Mouse (Mus musculus) limb, embryonic 13.5 days (tissue): ENCODE measurements at regions not wholly inside any gene's neighbourhood (a gene's known extent, or its start where the extent isn't known, plus 50 kb on each side); places are given as distances from the start of the nearest gene placed in this dataset.
"Not testable (repeated sequence)": the region's sequence is repeated elsewhere in the genome, so short reads cannot be mapped to it uniquely, and the experiment has no call there.

Source experiments
- ATAC-seq: fragments of 200-750 bp; cut with Nextera tagmentation; 2 replicates; pipeline ENCODE4 v1.8.0; 2017; ENCODE audit warnings: low read depth, moderate number of reproducible peaks, moderate TSS enrichment; ENCODE audit not compliant: low FRiP score
- H3K27ac ChIP-seq: fragments of 300-500 bp; sonication (generic); 2 replicates; pipeline ENCODE4 v1.5.1; 2015; ENCODE audit warnings: inconsistent platforms, mild to moderate bottlenecking, moderate library complexity
- H3K27me3 ChIP-seq: fragments of 300-500 bp; sonication (generic); 2 replicates; pipeline ENCODE4 v1.6.1; 2015; ENCODE audit warnings: mild to moderate bottlenecking, inconsistent platforms
- H3K36me3 ChIP-seq: fragments of 300-500 bp; sonication (generic); 2 replicates; pipeline ENCODE4 v1.6.1; 2015; ENCODE audit warnings: inconsistent platforms, mild to moderate bottlenecking, moderate library complexity
- H3K4me1 ChIP-seq: fragments of 300-500 bp; sonication (generic); 2 replicates; pipeline ENCODE4 v1.6.1; 2015; ENCODE audit warnings: inconsistent platforms
- H3K4me2 ChIP-seq: fragments of 300-500 bp; sonication (generic); replicated peaks from 2 replicates; pipeline ENCODE4 v1.6.1; 2015; ENCODE audit warnings: inconsistent platforms, mild to moderate bottlenecking, moderate library complexity
- H3K4me3 ChIP-seq: fragments of 300-500 bp; sonication (generic); 2 replicates; pipeline ENCODE4 v1.5.1; 2015; ENCODE audit warnings: moderate library complexity, mild to moderate bottlenecking, inconsistent platforms
- H3K9ac ChIP-seq: fragments of 300-500 bp; sonication (generic); 2 replicates; pipeline ENCODE4 v1.6.1; 2015; ENCODE audit warnings: mild to moderate bottlenecking, inconsistent platforms
- H3K9me3 ChIP-seq: fragments of 300-500 bp; sonication (generic); 2 replicates; pipeline ENCODE4 v1.6.1; 2016; ENCODE audit warnings: inconsistent platforms
- WGBS: fragments of 180-500 bp; shearing (Covaris S2); methylation state at CpG from one replicate; pipeline ENCODE4 v1.1.7; 2015; 5-methylcytosine and 5-hydroxymethylcytosine counted together

DNA sequence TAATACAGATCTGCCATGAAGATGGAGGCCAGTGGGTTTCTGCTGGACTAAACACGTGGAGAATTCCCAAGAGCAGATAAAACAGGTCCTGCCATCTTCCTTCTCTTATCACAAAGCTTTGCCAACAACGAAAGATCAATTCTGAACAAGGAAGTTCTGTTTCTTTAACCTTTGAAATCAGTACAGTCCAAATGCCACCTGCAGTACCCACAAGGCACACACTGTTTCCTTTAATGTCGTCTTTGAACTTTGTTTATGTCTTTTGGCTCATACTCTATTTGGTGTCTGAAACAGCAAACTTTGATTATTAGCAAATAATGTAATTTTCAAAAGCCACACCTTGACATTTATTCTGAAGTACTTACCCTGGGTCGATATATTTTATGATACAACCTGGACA lies 536.5 kb downstream of the Bckdhb start:
- WGBS: 73% methylated on average over 4 of the region's 4 CpGs
- Histone ChIP-seq H3K4me3 (no peak overlapping the region), H3K36me3 (no peaks in the 10 kb centered on the region), H3K4me1 (no peaks in the 10 kb centered on the region), H3K27me3 (no peaks in the 10 kb centered on the region), H3K4me2 (no peak overlapping the region), H3K9ac (no peak overlapping the region), H3K27ac (no peak overlapping the region), H3K9me3 (no peaks in the 10 kb centered on the region)
- no peak for ATAC-seq

DNA sequence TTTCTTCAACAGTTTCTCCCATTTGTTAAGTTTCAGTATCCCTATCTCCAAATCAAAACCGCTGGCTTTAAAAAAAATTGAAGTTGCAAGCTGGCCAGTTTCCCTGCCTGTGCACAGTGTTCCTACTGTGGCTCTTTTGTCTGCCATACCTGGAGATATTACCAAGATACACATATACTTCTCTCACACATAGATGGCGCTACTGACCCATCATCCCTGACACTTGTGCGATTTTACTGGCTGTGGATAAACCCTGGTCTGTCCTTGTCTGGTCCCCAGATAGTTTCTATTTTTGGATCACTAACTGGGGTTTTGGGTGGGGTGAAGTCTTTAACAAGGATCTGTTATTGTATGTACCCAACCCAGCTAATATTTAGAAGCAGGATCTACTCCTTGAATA lies 541.8 kb downstream of the Bckdhb start:
- H3K4me3 ChIP-seq: no peak overlapping the region
- no peak overlapping the region for H3K9ac ChIP-seq
- H3K4me2 ChIP-seq: no peak overlapping the region
- no peak for ATAC-seq
- no peaks in the 10 kb centered on the region for H3K27me3 ChIP-seq
- 10% methylated on average over 3 of the region's 3 CpGs for WGBS
- no peaks in the 10 kb centered on the region for H3K36me3 ChIP-seq
- H3K4me1 ChIP-seq: no peaks in the 10 kb centered on the region
- no peak overlapping the region for H3K27ac ChIP-seq
- no peaks in the 10 kb centered on the region for H3K9me3 ChIP-seq

DNA sequence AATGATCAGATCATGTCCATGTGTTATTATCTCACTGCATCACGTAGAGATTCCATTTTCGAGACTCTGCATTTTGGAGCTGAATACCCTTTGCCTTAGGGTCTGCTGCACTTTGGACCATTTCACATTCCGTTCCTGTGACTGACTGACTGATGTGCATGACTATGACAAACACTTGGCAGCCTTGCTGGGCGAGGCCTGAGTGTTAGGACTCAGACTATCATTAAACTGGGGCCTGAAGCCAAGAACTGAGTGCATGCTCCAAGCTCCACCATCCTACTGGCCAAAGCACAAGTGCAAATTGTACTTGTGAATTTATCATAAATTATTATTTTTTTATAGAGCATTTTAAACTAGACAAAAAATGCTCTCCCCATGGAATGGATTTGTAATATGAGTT lies 547.8 kb downstream of the Bckdhb start:
- no peaks in the 10 kb centered on the region for H3K4me1 ChIP-seq
- H3K9ac ChIP-seq: no peak overlapping the region
- 75% methylated on average over 4 of the region's 4 CpGs for WGBS
- ATAC-seq: no peak
- no peak overlapping the region for H3K4me2 ChIP-seq
- no peaks in the 10 kb centered on the region for H3K9me3 ChIP-seq
- H3K4me3 ChIP-seq: no peak overlapping the region
- no peak overlapping the region for H3K27ac ChIP-seq
- H3K36me3 ChIP-seq: no peaks in the 10 kb centered on the region
- no peaks in the 10 kb centered on the region for H3K27me3 ChIP-seq

DNA sequence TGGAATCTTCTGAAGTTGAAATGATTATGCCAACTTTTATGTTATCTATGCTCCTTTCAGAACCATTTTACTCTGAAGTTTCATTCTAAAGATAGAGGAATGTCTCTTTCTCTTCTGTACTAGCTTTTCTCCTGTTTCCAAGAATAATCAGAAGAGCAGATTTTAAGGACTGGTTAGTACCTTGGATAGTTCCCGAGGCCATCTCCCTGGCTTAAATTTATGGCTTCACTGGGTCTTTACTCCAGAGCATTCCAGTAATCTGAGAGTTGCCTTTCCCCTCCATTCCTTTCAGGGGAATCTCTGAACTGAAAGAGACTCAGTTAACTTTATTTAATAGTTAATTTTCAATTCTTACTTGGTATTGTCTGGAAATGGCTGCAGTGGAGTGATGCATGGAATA lies 551.0 kb downstream of the Bckdhb start:
- H3K4me3 ChIP-seq: no peak overlapping the region
- WGBS: 47% methylated on average over 1 of the region's 1 CpGs
- H3K4me2 ChIP-seq: no peak overlapping the region
- H3K4me1 ChIP-seq: no peaks in the 10 kb centered on the region
- H3K36me3 ChIP-seq: no peaks in the 10 kb centered on the region
- no peak overlapping the region for H3K9ac ChIP-seq
- ATAC-seq: no peak
- no peaks in the 10 kb centered on the region for H3K27me3 ChIP-seq
- H3K9me3 ChIP-seq: no peaks in the 10 kb centered on the region
- H3K27ac ChIP-seq: no peak overlapping the region

DNA sequence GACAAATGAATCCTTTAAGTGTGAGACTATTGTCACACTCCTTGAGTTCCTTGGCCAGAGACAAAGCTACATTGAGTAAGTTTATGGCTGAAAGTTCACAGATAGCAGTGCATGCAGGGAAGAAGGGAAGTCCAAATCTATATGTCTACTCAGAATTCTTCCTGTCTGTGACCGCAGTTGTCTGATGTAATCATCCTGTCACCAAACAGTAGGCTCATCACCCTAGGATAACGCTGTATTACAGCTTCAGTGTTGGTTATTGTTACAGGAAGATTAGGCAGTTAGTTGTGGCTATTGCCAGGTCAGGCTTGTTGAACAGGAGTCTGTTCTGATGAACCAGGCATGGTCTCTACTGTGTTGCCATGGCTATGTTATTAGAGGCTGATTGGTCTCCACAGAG lies 574.6 kb downstream of the Bckdhb start:
- no peak for ATAC-seq
- Histone ChIP-seq H3K27me3 (no peaks in the 10 kb centered on the region), H3K9me3 (no peaks in the 10 kb centered on the region), H3K27ac (no peak overlapping the region), H3K9ac (no peak overlapping the region), H3K4me3 (no peak overlapping the region), H3K4me2 (no peak overlapping the region), H3K36me3 (no peaks in the 10 kb centered on the region), H3K4me1 (no peaks in the 10 kb centered on the region)
- WGBS: 89% methylated on average over 2 of the region's 2 CpGs

DNA sequence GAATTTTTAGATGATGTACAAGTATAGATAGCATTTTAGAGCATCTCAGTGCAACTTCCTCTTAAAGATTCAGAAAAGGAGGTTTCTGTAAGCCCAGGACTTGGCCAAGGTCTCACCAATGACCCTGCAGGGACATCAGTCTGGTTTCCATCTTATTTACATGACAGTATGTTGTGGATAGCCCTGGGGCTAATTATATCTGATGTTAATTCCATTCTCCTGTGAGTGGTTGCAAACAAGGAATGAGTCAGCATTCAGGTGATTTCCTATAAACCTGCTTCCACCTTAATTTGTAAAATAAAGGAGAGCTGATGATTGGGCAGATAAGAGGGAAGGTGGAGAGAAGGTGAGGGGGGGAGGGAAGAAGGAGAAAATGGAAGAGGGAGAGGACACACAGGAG lies 578.0 kb downstream of the Bckdhb start:
- H3K9ac ChIP-seq, H3K27me3 ChIP-seq, H3K9me3 ChIP-seq, H3K36me3 ChIP-seq, ATAC-seq, H3K4me1 ChIP-seq, H3K4me3 ChIP-seq, H3K27ac ChIP-seq, H3K4me2 ChIP-seq: not testable (repeated sequence)

DNA sequence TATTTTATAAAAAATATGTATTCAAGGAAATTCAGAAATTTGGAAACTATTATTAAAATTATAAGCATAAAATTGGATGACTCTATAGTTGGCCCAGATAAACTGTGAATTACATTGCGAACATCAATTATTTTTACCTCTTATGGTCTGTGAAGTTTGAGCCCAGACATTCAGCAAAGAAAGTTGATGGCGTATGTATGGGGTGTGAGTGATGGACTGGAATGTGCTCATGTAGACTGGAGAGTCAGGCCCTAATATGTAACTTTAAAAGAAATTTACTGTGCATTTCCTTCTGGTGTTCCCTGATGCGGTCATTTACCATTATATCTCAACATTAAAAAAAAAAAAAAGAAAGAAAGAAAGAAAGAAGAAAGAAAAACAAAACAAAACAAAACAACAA lies 592.1 kb downstream of the Bckdhb start:
- no peaks in the 10 kb centered on the region for H3K9me3 ChIP-seq
- no peaks in the 10 kb centered on the region for H3K36me3 ChIP-seq
- no peaks in the 10 kb centered on the region for H3K27me3 ChIP-seq
- no peaks in the 10 kb centered on the region for H3K4me1 ChIP-seq
- no peak overlapping the region for H3K9ac ChIP-seq
- no peak overlapping the region for H3K27ac ChIP-seq
- ATAC-seq: no peak
- H3K4me2 ChIP-seq: no peak overlapping the region
- no peak overlapping the region for H3K4me3 ChIP-seq
- WGBS: 82% methylated on average over 3 of the region's 3 CpGs

DNA sequence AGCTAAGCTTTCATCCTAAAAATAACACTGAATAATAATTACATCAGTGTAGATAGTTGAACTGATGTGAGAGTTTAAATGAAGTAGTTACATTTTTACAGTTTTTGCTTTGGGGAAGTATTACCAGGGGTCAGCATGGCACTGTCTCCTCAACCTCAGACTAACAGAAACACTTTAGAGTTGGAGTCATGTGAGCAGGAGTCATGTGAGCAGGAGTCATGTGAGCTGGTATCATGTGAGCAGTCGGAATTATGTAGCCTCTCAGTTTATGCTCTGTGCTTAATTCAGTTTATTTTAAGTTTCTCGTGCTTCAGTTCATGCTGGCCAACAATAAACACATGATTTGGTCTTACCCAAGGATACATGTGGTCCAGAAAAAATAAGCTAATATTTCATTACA lies 620.5 kb downstream of the Bckdhb start:
- H3K27ac ChIP-seq: no peak overlapping the region
- H3K9ac ChIP-seq: no peak overlapping the region
- ATAC-seq: no peak
- H3K4me1 ChIP-seq: no peaks in the 10 kb centered on the region
- 74% methylated on average over 2 of the region's 2 CpGs for WGBS
- no peaks in the 10 kb centered on the region for H3K9me3 ChIP-seq
- H3K36me3 ChIP-seq: no peaks in the 10 kb centered on the region
- H3K4me3 ChIP-seq: no peak overlapping the region
- H3K4me2 ChIP-seq: no peak overlapping the region
- no peaks in the 10 kb centered on the region for H3K27me3 ChIP-seq

DNA sequence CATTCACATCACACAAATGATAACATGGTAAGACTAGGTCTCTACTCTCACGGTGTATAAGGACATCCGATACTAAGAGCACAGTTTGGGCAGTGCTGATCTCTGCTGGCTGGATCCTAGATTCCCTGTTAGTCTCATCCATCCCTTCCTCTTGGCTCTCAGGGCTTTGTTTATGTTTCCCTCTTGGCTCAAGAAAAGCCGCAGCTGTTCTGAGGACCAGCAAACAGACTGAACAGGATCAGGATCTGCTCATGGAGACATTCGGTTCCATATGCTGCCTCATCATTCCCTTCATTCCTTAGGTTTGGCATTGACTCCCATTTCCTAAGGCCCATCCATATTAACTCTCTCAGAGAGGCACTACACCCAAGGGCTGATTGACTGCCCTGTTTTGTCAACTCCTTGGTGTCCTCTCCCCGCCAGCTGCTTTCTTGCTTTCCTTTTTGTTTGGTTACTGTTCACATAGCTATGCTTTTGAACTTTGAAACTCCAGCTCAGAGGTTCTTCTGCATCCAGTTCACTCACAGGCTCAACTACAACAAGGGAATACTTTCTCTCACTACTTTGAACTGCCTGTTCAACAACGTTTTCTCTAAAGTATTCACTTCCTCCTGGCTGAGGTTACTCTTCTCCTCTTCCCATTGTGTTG lies 623.2 kb downstream of the Bckdhb start:
- Histone ChIP-seq H3K4me2 (no peak overlapping the region), H3K4me3 (no peak overlapping the region), H3K36me3 (no peaks in the 10 kb centered on the region), H3K9ac (no peak overlapping the region), H3K27ac (no peak overlapping the region), H3K9me3 (no peaks in the 10 kb centered on the region), H3K27me3 (no peaks in the 10 kb centered on the region), H3K4me1 (no peaks in the 10 kb centered on the region)
- no peak for ATAC-seq
- 81% methylated on average over 6 of the region's 6 CpGs for WGBS

DNA sequence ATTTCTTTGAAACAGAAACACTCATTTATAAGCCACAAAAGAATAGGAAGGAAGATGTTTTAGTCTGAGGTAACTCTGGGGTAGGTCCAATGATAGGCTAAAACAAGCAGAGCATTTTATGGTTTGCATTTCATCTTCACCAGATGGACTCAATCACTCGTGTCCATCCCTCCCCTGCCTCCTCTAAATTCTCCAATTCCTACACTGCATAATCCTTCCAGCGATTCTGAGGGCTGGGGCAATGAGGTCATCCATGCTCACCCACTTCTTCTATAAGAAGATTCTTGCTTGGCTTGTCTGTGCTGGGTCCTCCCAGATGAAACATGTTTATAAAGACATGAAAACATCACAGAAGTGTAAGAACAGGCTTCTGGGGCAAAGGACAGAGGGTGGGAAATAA lies 630.3 kb downstream of the Bckdhb start:
- no peak overlapping the region for H3K4me2 ChIP-seq
- H3K27ac ChIP-seq: no peak overlapping the region
- WGBS: 34% methylated on average over 2 of the region's 2 CpGs
- H3K9me3 ChIP-seq: no peaks in the 10 kb centered on the region
- H3K9ac ChIP-seq: no peak overlapping the region
- no peaks in the 10 kb centered on the region for H3K27me3 ChIP-seq
- H3K4me3 ChIP-seq: no peak overlapping the region
- H3K4me1 ChIP-seq: peaks cover 18% of the 10 kb centered on the region
- H3K36me3 ChIP-seq: no peaks in the 10 kb centered on the region
- no peak for ATAC-seq

DNA sequence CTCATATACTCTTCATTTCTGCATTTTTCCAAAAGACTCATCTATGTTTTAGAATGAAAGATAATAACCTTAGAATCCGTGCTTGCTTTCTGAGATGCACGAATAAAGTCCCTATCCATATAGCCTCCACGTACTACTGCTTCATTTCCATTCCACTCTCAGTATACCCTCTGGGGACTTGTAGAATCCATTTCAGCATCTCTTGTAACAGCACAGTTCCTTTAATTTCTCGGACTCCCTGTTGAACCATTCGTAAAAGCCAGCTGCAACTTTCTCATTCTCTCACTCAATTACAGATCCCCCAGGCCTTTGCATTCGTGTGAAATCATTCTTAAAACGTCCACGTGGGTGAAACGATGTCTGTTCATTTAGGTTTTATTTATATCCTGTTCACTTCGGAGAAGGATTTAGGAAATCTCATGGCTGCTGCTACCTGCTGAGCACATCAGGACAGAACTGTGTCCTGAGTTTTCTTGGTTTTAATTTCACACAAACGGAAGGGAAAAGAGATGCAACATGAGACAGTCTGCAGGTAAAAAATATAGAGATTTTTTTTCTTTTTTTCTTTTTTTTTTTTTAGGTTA lies 631.4 kb downstream of the Bckdhb start:
- Histone ChIP-seq H3K27me3 (no peaks in the 10 kb centered on the region), H3K4me1 (peaks cover 18% of the 10 kb centered on the region), H3K4me2 (peak overlapping the region; percentile 38), H3K27ac (no peak overlapping the region), H3K9ac (no peak overlapping the region), H3K36me3 (no peaks in the 10 kb centered on the region), H3K9me3 (no peaks in the 10 kb centered on the region), H3K4me3 (no peak overlapping the region)
- peak; percentile 77; the same call in 1 of the 2 replicates for ATAC-seq
- WGBS: 19% methylated on average over 11 of the region's 11 CpGs

DNA sequence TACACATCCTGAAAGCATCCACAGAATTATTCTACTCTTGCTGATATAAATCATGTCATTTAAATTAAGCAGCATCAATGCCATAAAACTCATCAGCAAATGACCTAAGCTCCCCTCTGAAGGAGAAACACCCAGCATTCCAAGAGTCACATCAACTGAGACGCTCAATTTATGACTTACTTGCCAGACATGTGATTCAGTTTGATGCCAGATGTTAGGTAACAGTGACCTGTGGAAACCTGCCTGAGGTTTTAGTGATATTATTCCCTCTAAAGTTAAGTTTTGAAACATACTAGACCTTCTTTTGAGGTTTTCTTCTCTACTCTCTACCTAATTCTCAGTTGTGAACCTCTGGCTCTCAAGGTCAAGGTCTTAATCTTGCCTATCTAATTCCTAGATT lies 633.4 kb downstream of the Bckdhb start:
- H3K9ac ChIP-seq: no peak overlapping the region
- no peaks in the 10 kb centered on the region for H3K9me3 ChIP-seq
- H3K36me3 ChIP-seq: no peaks in the 10 kb centered on the region
- peaks cover 18% of the 10 kb centered on the region for H3K4me1 ChIP-seq
- ATAC-seq: no peak
- H3K27me3 ChIP-seq: no peaks in the 10 kb centered on the region
- no peak overlapping the region for H3K4me3 ChIP-seq
- H3K27ac ChIP-seq: no peak overlapping the region
- 66% methylated on average over 1 of the region's 1 CpGs for WGBS
- no peak overlapping the region for H3K4me2 ChIP-seq

DNA sequence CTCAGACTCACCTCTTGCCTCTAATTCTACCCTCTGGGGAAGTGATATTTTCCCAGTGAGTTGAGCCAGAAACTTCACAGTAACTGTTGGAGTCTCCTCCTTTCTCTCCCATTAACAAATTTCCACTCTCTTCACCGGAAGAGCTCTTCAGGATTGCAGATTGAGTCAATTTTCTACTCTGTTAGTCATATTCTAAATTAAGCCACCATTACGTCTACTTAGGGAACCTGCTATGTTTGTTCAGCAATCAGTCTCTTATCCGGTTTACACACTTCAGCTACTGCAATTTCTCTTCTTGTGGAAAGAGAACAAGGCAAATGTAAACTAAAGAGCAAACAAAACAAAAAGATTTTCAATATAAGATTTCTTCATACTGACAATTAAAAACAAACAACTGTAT lies 644.6 kb downstream of the Bckdhb start:
- no peak overlapping the region for H3K27ac ChIP-seq
- H3K27me3 ChIP-seq: no peaks in the 10 kb centered on the region
- H3K4me1 ChIP-seq: no peaks in the 10 kb centered on the region
- H3K4me3 ChIP-seq: no peak overlapping the region
- WGBS: 76% methylated on average over 3 of the region's 3 CpGs
- no peaks in the 10 kb centered on the region for H3K9me3 ChIP-seq
- no peak for ATAC-seq
- H3K36me3 ChIP-seq: no peaks in the 10 kb centered on the region
- H3K9ac ChIP-seq: no peak overlapping the region
- no peak overlapping the region for H3K4me2 ChIP-seq
